Mouse (Mus musculus): Measurements from ENCODE around the gene Gm17428.

Gene Gm17428

DNA sequence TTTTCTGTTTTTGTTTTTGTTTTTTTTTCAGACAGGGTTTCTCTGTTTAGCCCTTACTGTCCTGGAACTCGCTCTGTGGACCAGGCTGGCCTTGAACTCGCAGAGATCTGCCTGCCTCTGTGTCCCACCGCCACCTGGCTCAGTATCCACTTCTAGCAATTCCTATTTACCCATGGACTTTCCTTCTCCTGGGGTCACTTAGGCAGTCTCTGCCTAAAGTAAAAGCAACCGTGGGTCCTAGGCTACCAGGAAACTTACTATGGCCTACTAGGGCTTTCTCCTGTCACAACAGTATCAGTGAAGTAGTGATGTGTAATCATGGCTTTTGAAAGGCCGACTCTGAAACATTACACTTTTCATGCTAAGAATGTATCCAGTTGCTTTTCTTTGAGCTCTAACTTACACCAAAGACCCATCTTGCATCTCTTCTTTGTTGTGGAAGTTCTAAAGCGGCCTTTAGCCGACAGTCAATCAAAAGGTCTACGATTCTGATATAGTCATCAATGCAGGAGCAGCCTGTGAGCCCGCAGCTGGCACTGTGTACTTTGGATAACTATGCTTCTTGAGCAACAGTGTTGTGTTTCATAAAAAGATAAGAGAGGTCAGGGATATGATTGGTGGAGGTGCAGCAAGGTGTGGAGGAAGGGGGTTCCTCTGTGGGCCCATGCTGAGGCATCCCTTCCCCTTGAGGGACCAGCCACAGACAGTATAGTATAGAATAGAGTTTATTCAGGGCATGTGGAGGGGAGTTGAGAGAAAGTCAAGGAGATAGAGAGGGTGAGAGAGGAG, 30.6 kb downstream of the Gm17428 start:
- in situ Hi-C loops (cut with MboI, MseI), result no loop called here

DNA sequence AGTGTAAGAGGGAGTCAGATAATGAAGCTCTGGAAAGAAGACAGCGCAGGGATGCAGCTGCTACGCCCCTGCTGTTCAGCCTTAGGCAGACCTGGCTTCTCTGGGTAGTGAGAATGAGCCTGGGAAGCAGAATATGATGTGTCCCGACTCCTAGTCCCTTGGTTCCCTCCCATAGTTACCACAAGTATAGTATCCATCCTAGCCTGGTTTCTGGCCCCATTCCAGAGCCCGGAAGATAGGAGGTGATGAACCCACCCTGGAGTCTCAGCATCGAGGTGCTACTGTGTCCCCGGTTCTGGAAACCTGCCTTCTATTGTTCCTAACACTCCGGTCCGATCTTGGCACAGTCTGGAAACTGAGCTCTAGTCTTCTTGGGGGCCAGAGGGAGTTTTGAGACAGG, 31.7 kb downstream of the Gm17428 start:
- in situ Hi-C loops (cut with MboI, MseI), result no loop called here

DNA sequence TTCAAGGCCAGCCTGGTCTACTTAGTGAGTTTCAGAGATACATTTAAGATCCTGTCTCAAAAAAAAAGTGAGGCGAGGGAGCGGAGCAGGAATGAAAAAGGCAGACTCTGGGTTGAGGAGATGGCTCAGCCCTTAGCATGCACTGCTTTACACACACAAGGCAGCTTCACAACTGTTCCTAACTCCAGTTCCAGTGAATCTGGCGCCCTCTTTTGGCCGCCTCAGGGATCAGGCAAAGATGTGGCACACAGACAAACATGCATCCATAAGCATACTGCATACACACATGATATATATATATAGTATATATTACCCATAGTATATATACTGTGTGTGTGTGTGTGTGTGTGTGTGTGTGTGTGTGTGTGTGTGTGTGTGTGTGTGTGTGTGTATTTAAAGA, 34.4 kb downstream of the Gm17428 start:
- in situ Hi-C loops (cut with MboI, MseI), result no loop called here

DNA sequence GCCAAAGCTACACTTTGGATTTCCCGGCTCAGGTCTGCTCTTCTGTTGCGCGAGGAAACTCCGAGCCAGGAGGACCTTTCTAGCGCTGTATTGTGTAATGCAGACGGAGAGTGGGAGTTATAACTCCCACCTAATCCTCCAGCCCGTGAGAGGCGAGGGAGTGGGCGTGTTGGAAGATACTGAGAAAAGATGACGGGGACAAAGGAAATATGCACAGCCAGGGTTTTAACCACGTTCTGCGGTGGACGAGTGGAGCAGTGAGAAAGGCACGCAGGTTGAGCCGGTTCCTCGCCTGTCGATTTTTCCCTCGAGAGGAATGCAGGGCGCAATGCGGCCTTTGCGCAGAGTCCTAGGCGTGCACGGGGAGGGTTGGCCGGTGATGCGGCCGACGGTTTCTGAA, 37.9 kb downstream of the Gm17428 start:
- in situ Hi-C loops (cut with MboI, MseI), result no loop called here

DNA sequence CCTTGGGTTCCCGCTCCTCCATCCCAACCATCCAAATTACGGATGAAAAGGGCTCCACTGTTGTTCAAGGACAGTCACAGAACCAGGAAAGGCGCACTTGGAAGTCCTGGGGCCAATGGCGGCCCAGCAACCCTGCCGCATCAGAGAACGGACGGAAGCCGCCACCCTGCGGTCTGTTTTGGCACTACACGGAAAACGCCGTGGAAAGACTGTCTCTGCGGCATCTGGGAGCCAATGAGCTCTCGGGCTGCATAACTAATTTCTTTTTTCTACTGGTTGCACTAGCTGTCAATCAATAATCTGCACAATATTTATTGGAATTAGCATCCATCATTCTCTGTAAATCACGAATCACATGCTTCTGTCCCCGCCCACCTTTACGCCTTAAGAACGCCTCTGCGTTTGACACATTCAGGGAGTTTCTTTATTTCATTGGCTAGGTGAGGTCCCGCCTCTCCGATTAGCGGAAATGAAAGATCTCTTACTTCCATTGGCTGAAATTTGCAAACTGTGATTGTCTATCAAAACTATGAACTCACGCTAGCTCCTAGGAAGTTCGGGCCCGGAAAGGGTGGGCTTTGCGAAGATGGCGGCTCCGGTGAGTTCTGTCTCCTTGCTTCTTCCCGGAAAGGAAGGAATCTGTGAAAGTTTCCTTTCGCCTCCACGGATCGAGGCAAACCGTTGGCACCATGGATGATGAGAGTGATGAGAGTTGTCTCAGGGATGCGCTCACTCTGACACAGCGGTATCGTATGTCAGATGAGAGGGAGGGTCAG, 38.4 kb downstream of the Gm17428 start, which contains the start of gene Ngdn:
Gene Ngdn (plus strand): TSS at position 464 of the 776 bp plus-strand sequence.
- in situ Hi-C loops (cut with MboI, MseI), result no loop called here

DNA sequence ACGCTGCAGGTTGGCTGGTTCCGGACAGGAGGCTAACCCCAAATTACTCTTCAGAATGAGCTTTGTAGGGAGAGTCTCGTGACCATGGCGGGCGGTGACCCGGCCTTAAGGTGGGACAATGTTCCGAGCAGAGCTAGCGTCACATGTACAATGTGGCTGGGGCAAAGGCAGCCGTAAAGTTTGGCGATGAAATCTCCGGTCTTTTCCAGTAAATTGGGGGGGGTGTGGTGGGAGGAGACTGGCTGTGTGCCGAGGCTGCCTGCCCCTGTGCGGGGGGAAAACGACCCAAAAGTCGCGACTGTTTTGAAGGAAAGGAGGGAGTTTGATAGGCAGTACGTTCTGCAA, 39.0 kb downstream of the Gm17428 start:
- in situ Hi-C loops (cut with MboI, MseI), result no loop called here

DNA sequence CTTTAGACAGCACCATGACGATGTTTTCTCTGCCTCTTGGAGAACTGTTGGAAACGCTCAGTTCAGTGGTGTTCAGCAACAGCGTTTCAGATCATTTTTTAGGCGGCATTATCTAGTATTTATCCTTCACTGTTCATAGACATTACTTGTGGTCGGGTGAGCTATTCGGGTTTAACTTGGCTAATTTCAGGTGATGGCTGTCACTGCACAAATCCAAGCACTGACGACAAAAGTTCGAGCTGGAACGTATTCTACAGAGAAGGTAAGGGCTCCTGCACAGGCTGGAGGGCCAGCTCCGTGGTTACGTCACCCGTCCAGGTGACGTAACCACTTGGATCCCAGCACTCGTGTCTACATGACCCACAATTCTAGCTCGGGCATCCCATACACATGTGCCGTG, 40.1 kb downstream of the Gm17428 start:
- in situ Hi-C loops (cut with MboI, MseI), result no loop called here

DNA sequence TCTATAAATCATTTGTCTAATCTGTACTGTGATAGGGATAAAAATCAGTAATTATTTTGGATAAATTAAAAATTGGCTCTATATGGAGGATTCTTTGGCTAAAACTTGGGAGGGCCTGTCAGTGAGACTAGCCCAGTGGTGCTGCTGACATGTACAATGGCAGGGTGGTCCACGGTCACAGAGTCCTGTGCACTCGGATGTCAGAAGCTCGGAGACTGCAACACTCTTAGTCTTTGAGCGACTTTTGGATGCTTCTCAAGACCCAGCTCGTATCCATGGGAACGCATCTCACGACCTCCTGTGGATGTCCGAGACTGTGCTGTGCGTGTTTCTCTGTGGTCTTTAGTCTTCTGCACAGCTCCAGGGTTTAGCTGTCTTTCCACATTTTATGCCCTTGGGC, 43.7 kb downstream of the Gm17428 start:
- in situ Hi-C loops (cut with MboI, MseI), result no loop called here

DNA sequence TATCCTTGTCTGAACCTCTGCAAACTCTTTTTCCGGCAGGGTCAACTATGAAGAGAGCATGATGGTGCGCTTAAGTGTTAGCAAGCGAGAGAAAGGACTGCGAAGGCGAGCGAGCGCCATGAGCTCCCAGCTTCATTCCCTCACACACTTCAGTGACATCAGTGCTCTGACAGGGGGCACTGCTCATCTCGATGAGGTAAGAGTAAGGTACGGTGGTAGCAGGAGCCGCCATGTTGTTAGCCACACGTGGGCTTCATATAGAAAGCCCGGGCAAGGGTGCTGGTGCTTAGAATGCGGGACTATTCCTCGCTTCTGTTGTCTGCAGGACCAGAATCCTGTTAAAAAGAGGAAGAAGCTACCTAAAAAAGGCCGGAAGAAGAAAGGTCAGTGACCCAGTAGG, 46.3 kb downstream of the Gm17428 start:
- in situ Hi-C loops (cut with MboI, MseI), result no loop called here

DNA sequence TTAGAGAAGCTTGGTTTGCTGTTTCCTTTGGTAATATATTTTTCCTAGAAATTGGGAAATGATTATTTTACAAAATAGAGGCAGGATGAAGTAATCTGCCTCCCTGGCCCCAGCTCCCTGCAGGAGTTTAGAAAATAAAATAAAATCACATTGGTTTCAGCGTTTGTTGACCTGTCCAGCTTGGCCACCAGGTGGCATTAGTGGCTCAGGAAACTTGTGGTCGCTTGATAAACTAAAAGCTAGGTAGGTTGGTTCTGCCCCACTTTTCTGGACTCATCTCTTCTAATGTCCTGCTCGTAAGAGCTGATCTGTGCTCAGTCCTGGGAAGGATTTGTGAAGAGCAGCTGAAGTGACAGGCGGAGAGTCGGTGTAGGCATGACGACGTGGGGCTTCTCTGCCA, 47.5 kb downstream of the Gm17428 start:
- in situ Hi-C loops (cut with MboI, MseI), result no loop called here

DNA sequence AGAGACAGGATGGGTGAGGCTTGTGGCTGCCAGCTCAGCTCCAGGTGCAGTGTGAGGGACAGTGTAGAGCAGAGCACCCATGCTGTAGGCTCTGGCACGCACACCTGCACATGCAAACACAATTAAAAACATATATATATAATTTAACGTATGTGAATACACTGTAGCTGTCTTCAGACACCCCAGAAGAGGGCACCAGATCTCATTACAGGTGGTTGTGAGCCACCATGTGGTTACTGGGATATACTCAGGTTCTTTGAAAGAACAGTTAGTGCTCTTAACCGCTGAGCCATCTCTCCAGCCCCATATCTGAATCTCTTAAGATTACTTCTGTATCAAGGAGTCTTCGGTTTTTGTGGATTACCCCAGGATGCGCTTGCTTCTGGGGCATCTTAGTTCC, 48.8 kb downstream of the Gm17428 start:
- in situ Hi-C loops (cut with MboI, MseI), result loop anchor here (5.0 kb wide), 1 partner anchor 52 kb away; no protein-coding TSS in a partner anchor

Measured in T-helper 1 cell (primary cell).